Mouse (Mus musculus): ENCODE results near the gene Abcb6.

DNA sequence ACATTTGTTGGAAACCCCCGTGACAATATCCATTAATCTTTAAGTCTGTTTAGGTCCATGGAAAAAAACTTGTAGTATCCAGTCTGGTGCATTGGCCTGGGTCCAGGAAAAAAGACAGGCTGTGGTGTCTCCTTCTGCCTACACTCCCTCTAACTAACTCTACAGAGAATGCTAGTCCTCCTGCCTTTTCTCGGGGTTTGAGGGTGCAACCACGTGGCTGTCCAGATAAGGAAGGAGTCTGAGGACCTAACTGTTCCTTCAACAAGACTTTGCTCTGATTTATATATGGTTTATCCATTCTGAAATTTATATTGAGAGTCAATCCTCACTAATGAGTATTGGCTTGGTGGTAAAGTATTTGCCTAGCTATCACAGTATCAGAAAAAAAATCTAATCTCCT is 24.4 kb downstream of the Abcb6 start:
- TF ChIP-seq POLR2A (IDR thresholded peaks at IDR 0.05; ENCODE audit: insufficient read depth, low read length) (no peak), CTCF (IDR thresholded peaks at IDR 0.05; ENCODE audit: low read depth, low read length) (no peak)
